17 mouse cellular contexts compared by ENCODE assay signal in genomic region chr8:3227423-3227822, GRCm38 (mm10). TPM values are rescaled to one million over a fixed set of nuclear protein-coding genes. Genes with fewer than 3 reads are reported as not detected.
A peak's percentile ranks its signal among the peaks of the same experiment; 100 is the strongest.
DNase-seq lines count a peak whose midpoint lies in the region; ATAC-seq and TF ChIP-seq lines count a peak whose summit lies in the region.
"Had no signal": no experiment of that assay in that cellular context is flagged by ENCODE, and none has a peak within 500 bp of the region (broad histone marks: within the 10 kb centered on the region; RNA-seq: fewer than 3 reads in every experiment).

No protein-coding gene starts in this region.

- no peak overlapping the region for H3K9ac ChIP-seq in kidney, embryonic 14.5 days (ENCODE audit: low read depth, low read length)
- H3K9ac ChIP-seq: embryonic facial prominence, embryonic 13.5 days; forebrain, embryonic 15.5 days; hindbrain, embryonic 12.5 days; midbrain, embryonic 12.5 days had no signal

- DNase-seq in kidney, adult 11 months = peak; percentile 87
- peak; percentile 94 for DNase-seq in kidney, adult 2 months
- peak; percentile 93 for DNase-seq in kidney, adult 9 months
- DNase-seq in kidney, postnatal 36 days = peak; percentile 85 to 91
- no peak for DNase-seq in adrenal gland, postnatal 10 days
- DNase-seq in urinary bladder, postnatal 25 days (ENCODE audit: low spot score) = no peak
- DNase-seq: adrenal gland, adult 8-10 months; cerebellum, postnatal 14 days; heart, postnatal 14 days; lung, postnatal 10 days; retina, postnatal 1 day had no signal

- WGBS in kidney, embryonic 14.5 days = 57% methylated on average over 5 of the region's 5 CpGs
- 19% methylated on average over 5 of the region's 5 CpGs for WGBS in kidney, adult 2 months

- no peaks in the 10 kb centered on the region for H3K36me3 ChIP-seq in kidney, embryonic 14.5 days (ENCODE audit: control insufficient read depth, insufficient read depth, low read length)
- H3K36me3 ChIP-seq in kidney, adult 2 months (ENCODE audit: control insufficient read depth, insufficient read depth, low read length) = no peaks in the 10 kb centered on the region
- H3K36me3 ChIP-seq: embryonic facial prominence, embryonic 13.5 days; forebrain, embryonic 15.5 days; hindbrain, embryonic 12.5 days; midbrain, embryonic 12.5 days had no signal

- H3K4me2 ChIP-seq in kidney, embryonic 14.5 days (replicated peaks; ENCODE audit: low read depth, low read length) = no peak overlapping the region
- H3K4me2 ChIP-seq: embryonic facial prominence, embryonic 13.5 days; forebrain, embryonic 15.5 days; hindbrain, embryonic 12.5 days; midbrain, embryonic 12.5 days had no signal

- H3K4me1 ChIP-seq in kidney, embryonic 14.5 days (ENCODE audit: control insufficient read depth, insufficient read depth, low read length) = no peaks in the 10 kb centered on the region
- peaks cover 44% of the 10 kb centered on the region for H3K4me1 ChIP-seq in kidney, adult 2 months (ENCODE audit: control insufficient read depth, insufficient read depth, low read length)
- H3K4me1 ChIP-seq: hindbrain, embryonic 12.5 days; midbrain, embryonic 12.5 days had no signal

- no peaks in the 10 kb centered on the region for H3K9me3 ChIP-seq in kidney, embryonic 14.5 days (ENCODE audit: control insufficient read depth, low read length)
- H3K9me3 ChIP-seq: embryonic facial prominence, embryonic 13.5 days; forebrain, embryonic 15.5 days; hindbrain, embryonic 12.5 days; midbrain, embryonic 12.5 days had no signal

- H3K4me3 ChIP-seq in kidney, embryonic 14.5 days (ENCODE audit: low read length) = no peak overlapping the region
- no peak overlapping the region for H3K4me3 ChIP-seq in kidney, adult 2 months (ENCODE audit: insufficient read depth, low read depth, low read length)
- H3K4me3 ChIP-seq: embryonic facial prominence, embryonic 13.5 days; forebrain, embryonic 15.5 days; hindbrain, embryonic 12.5 days; layer of hippocampus, adult 2 months; midbrain, embryonic 12.5 days had no signal

- no peak overlapping the region for H3K27ac ChIP-seq in kidney, embryonic 14.5 days (ENCODE audit: low read depth, low read length)
- H3K27ac ChIP-seq in kidney, adult 2 months (ENCODE audit: insufficient read depth, low read depth, low read length) = peak overlapping the region; percentile 64
- H3K27ac ChIP-seq: embryonic facial prominence, embryonic 13.5 days; forebrain, embryonic 15.5 days; hindbrain, embryonic 12.5 days; layer of hippocampus, adult 2 months; midbrain, embryonic 12.5 days had no signal

- H3K27me3 ChIP-seq in kidney, embryonic 14.5 days (ENCODE audit: control insufficient read depth, insufficient read depth, low read length) = no peaks in the 10 kb centered on the region
- H3K27me3 ChIP-seq in kidney, adult 2 months (replicated peaks; ENCODE audit: control insufficient read depth, insufficient read depth, low read length) = no peaks in the 10 kb centered on the region
- H3K27me3 ChIP-seq: embryonic facial prominence, embryonic 13.5 days; forebrain, embryonic 15.5 days; hindbrain, embryonic 12.5 days; midbrain, embryonic 12.5 days had no signal

- no peak for ATAC-seq in kidney, embryonic 14.5 days (ENCODE audit: low FRiP score, low TSS enrichment)
- ATAC-seq: forebrain, embryonic 15.5 days had no signal

- TF ChIP-seq POLR2A in kidney, adult 2 months (IDR thresholded peaks at IDR 0.05; ENCODE audit: low read depth, low read length) = no peak

- TF ChIP-seq CTCF in kidney, adult 2 months (conservative IDR thresholded peaks at IDR 0.05; ENCODE audit: insufficient read depth, insufficient read length, low read depth, low read length) = no peak

RNA-seq across cellular contexts. Expression of gene Insr, which starts 52.0 kb away (rescaled TPM):
- 33.2 and 40.2 TPM in 2 replicates for polyA plus RNA-seq in kidney, embryonic 14.5 days (2014; fragmentation: Nextera tagmentation; extraction: Ambion mirVana)
- 26.8 and 33.7 TPM in 2 replicates for polyA plus RNA-seq in kidney, adult 2 months (2012; rRNA removed)
- 100 to 1,000 TPM; 100 to 108 TPM for total RNA-seq in adrenal gland, postnatal 10 days (2021)

Comparison
In these comparisons a context has a peak if more than half of its experiments do, and no peak if none do; other contexts are left out.
1. DNase-seq: peak in kidney, adult 11 months (single experiment), kidney, adult 2 months (single experiment), kidney, adult 9 months (single experiment) and kidney, postnatal 36 days (2 of 2); none in adrenal gland, postnatal 10 days (single experiment) and urinary bladder, postnatal 25 days (single experiment).